In the genomic region with DNA sequence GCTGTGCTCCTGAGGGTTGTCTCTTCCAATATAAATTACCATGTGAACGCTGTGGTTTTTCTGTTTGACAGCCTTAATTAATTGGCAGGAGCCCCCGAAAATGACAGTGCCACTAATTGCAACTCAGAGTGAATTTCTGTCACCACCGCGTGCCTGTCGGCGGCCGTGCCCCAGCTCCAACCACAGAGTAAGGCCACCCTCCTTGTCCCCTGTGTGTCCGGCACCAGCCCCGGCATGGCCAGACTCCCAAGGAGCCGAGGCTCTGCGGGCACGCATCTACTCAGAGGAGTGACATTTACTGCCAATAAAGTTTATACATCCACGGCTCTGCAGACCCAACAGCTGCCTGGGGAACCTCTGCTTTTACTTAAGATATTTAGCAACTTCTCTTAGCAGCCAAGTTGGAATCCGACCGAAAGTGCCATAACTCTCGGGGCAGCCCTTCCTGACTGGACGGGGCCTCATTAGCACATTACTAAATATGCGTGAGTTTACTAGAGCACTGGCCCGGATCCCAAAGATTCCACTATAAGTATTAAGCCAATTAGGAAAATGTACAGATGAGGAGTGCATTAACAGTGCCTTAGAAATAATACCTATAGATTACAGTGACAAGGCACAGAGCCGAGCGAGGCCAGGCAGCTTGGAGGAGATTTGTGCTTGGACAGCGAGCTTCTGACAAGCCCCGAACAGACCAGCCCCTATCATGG, we compare ENCODE assay signal across 11 mouse cellular contexts.
DNase-seq lines count a peak whose midpoint lies in the region; ATAC-seq lines count a peak whose summit lies in the region.
"Had no signal": no experiment of that assay in that cellular context is flagged by ENCODE, and none has a peak within 500 bp of the region (broad histone marks: within the 10 kb centered on the region; RNA-seq: fewer than 3 reads in every experiment).

No protein-coding gene starts in this region.

- no peak overlapping the region for H3K27ac ChIP-seq in hindbrain, embryonic 14.5 days
- H3K27ac ChIP-seq: lung, embryonic 15.5 days; stomach, embryonic 15.5 days had no signal

- no peaks in the 10 kb centered on the region; the same call in 1 of the 2 replicates for H3K36me3 ChIP-seq in hindbrain, embryonic 14.5 days (replicated peaks; ENCODE audit: control insufficient read depth, insufficient read depth)
- H3K36me3 ChIP-seq: lung, embryonic 15.5 days had no signal

- H3K27me3 ChIP-seq in hindbrain, embryonic 14.5 days (ENCODE audit: control insufficient read depth, insufficient read depth, low read length), result no peaks in the 10 kb centered on the region
- H3K27me3 ChIP-seq: lung, embryonic 15.5 days; stomach, embryonic 15.5 days had no signal

- intact Hi-C loops in left cerebral cortex, postnatal 36 days (cut with DNase I), result loop anchor here (5.0 kb wide), 1 partner anchor 93 kb away; no protein-coding TSS in a partner anchor

- 0 out of 2 replicates have a peak overlapping the region, but pooled peaks have one; percentile 8 for H3K9ac ChIP-seq in hindbrain, embryonic 14.5 days
- H3K9ac ChIP-seq: lung, embryonic 15.5 days; stomach, embryonic 15.5 days had no signal

- peaks cover 46% of the 10 kb centered on the region for H3K4me1 ChIP-seq in hindbrain, embryonic 14.5 days (replicated peaks; ENCODE audit: control insufficient read depth, insufficient read depth, low read length)
- H3K4me1 ChIP-seq: stomach, embryonic 15.5 days had no signal

- ATAC-seq in frontal cortex, adult (ENCODE audit: low TSS enrichment), result peak; percentile 29
- peak; percentile 49; the same call in 1 of the 2 replicates for ATAC-seq in hindbrain, embryonic 14.5 days (ENCODE audit: low FRiP score)
- ATAC-seq in activated CD4-positive, CD25-positive, alpha-beta regulatory T cell, adult 4 months, result no peak

- no peak overlapping the region for H3K4me3 ChIP-seq in hindbrain, embryonic 14.5 days (replicated peaks; ENCODE audit: low read length)
- H3K4me3 ChIP-seq: erythroblast, embryonic 14.5 days; lung, embryonic 15.5 days; stomach, embryonic 15.5 days had no signal

- H3K4me2 ChIP-seq in hindbrain, embryonic 14.5 days (replicated peaks), result no peak overlapping the region
- H3K4me2 ChIP-seq: lung, embryonic 15.5 days; stomach, embryonic 15.5 days had no signal

- H3K9me3 ChIP-seq in hindbrain, embryonic 14.5 days (ENCODE audit: control insufficient read depth, low read length), result no peaks in the 10 kb centered on the region
- H3K9me3 ChIP-seq: lung, embryonic 15.5 days; stomach, embryonic 15.5 days had no signal

- no peak for DNase-seq in frontal cortex, postnatal 25 days (ENCODE audit: low spot score in 2 of 2)
- DNase-seq in adipocyte (ENCODE audit: low spot score), result peak; percentile 13
- DNase-seq in hindbrain, embryonic 14.5 days (ENCODE audit: low spot score), result no peak
- DNase-seq in lung, postnatal 4 days, result peak; percentile 15 to 44
- DNase-seq in urinary bladder, postnatal 25 days (ENCODE audit: low spot score), result no peak
- no peak for DNase-seq in left cerebral cortex, postnatal 36 days (ENCODE audit: low spot score in 2 of 2)

- WGBS in hindbrain, embryonic 14.5 days, result 39% methylated on average over 23 of the region's 23 CpGs

Comparison
In these comparisons a context has a peak if more than half of its experiments do, and no peak if none do; other contexts are left out.
1. DNase-seq: peak in adipocyte (single experiment) and lung, postnatal 4 days (2 of 2); none in frontal cortex, postnatal 25 days (0 of 2), hindbrain, embryonic 14.5 days (single experiment), urinary bladder, postnatal 25 days (single experiment) and left cerebral cortex, postnatal 36 days (0 of 2).